Mouse (Mus musculus): Measurements from ENCODE around the gene Slc20a1. TPM values are rescaled to one million over a fixed set of nuclear protein-coding genes. Genes with fewer than 3 reads are reported as not detected.

The Slc20a1 gene
- polyA plus RNA-seq, 1 experiment, result 14.7 TPM

DNA sequence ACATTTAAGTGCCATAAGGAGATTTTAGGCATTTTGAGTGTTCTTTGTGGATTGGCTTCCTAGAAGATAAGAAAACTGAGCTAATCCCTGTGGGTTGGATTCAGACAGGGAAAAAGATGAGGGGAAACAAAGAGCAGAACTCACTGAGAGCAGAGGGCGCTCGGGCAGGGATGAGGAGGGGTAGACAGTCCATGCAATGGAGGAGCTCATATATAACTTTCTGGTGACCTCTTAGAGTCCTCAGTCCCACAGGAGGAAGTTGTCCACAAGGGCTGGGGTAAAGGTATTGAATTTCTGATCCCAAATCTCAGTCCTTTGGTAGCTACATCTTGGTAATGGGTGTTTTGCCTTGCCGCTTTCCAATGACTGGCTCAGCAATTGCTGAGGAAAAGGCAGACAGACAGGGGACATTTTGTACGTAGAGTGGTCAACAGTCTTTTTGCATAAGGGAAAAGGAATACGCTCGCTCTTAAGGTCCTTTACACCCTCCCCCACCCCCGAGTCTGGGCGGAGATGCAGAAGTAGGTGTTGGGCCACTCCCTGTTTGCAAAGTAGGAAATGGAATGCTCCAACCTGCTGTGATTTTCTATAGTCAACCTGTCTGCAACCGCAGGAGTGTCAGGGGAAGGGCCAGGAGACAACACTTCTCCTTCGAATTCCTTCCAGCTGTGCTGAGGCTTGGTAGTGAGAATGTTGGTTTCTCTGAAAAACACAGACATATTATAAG is 20.2 kb upstream of the Slc20a1 start:
- Histone ChIP-seq H3K27me3 (replicated peaks; ENCODE audit: control insufficient read depth, insufficient read depth, low read length) (no peaks in the 10 kb centered on the region), H3K36me3 (ENCODE audit: control insufficient read depth, insufficient read depth, low read length) (no peaks in the 10 kb centered on the region), H3K4me1 (ENCODE audit: control insufficient read depth, insufficient read depth, low read length) (no peaks in the 10 kb centered on the region), H3K27ac (ENCODE audit: insufficient read depth, low read depth, low read length) (no peak overlapping the region), H3K4me3 (ENCODE audit: insufficient read depth, low read depth, low read length) (no peak overlapping the region)
- no peak for TF ChIP-seq CTCF (conservative IDR thresholded peaks at IDR 0.05; ENCODE audit: insufficient read depth, insufficient read length, low read depth, low read length)
- TF ChIP-seq POLR2A (IDR thresholded peaks at IDR 0.05; ENCODE audit: low read depth, low read length), result no peak
- no peak for DNase-seq
- WGBS, result 70% methylated on average over 10 of the region's 10 CpGs

DNA sequence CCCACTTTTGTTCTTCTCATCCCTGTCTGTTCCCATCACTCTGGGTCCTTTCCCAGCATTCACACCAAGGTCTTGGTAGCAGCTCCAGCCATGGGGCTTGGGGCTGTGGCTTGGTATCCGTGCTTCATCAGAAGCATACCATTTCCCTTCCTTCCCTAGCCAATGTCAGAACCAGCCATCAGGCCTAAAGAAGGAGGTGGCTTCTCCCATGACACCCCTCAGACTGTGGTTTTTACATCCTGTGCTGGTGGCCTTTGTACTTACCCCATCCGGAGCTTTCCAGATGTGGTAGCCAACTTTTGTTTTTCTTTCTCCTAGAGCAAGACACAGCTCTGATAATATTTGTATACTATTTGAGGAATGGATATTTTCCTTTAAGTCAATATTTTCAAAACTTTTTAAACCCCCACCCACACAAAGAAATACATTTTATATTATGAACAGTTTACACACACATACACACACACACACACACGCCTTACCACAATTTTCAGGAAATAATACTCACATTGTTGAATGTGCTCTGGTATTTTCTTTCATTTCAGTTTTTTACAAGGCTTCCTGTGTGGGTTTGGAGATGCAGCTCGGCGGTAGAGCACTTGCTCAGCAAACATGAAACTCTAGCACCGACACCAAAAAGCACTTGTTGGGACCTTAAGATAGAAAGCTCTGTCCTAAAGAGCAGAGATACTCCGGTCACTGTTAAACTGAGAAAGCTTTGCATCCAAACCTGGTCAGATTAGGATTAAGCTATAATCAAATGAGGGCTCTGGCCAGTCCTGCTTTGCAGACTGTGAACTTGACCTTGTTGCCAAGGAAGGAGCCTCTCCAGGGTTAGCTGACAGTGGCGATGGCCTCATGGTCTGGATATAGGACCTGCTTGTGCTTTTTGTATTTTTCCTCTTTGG is 18.4 kb upstream of the Slc20a1 start:
- no peak for DNase-seq
- TF ChIP-seq POLR2A (IDR thresholded peaks at IDR 0.05; ENCODE audit: low read depth, low read length), result no peak
- TF ChIP-seq CTCF (conservative IDR thresholded peaks at IDR 0.05; ENCODE audit: insufficient read depth, insufficient read length, low read depth, low read length), result no peak
- 65% methylated on average over 8 of the region's 8 CpGs for WGBS
- no peaks in the 10 kb centered on the region for H3K4me1 ChIP-seq (ENCODE audit: control insufficient read depth, insufficient read depth, low read length)
- no peak overlapping the region for H3K4me3 ChIP-seq (ENCODE audit: insufficient read depth, low read depth, low read length)
- H3K36me3 ChIP-seq (ENCODE audit: control insufficient read depth, insufficient read depth, low read length), result no peaks in the 10 kb centered on the region
- H3K27me3 ChIP-seq (replicated peaks; ENCODE audit: control insufficient read depth, insufficient read depth, low read length), result no peaks in the 10 kb centered on the region
- no peak overlapping the region for H3K27ac ChIP-seq (ENCODE audit: insufficient read depth, low read depth, low read length)

DNA sequence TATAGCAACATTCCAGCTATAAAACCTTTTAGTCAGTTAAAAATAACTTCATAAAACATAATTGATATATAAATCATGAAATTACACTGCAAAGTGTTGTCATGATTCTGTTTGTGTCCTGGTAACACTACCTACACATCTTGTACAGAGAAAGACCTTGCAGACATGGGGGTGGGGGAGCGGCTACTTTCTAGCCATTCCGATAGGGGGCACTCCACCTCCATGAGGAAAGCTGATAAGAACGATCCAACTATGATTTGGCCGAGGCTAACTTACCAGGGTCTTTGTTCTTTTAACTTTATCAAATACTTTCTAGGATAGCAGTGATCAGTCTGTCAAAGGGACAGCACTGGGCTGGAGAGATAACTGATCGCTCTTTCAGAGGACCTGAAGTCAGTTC is 17.1 kb upstream of the Slc20a1 start:
- DNase-seq, result no peak
- Histone ChIP-seq H3K36me3 (ENCODE audit: control insufficient read depth, insufficient read depth, low read length) (no peaks in the 10 kb centered on the region), H3K27ac (ENCODE audit: insufficient read depth, low read depth, low read length) (no peak overlapping the region), H3K27me3 (replicated peaks; ENCODE audit: control insufficient read depth, insufficient read depth, low read length) (no peaks in the 10 kb centered on the region), H3K4me1 (ENCODE audit: control insufficient read depth, insufficient read depth, low read length) (no peaks in the 10 kb centered on the region), H3K4me3 (ENCODE audit: insufficient read depth, low read depth, low read length) (no peak overlapping the region)
- TF ChIP-seq POLR2A (IDR thresholded peaks at IDR 0.05; ENCODE audit: low read depth, low read length) (no peak), CTCF (conservative IDR thresholded peaks at IDR 0.05; ENCODE audit: insufficient read depth, insufficient read length, low read depth, low read length) (no peak; the same call in 1 of the 2 replicates)
- WGBS, result 91% methylated on average over 5 of the region's 5 CpGs

DNA sequence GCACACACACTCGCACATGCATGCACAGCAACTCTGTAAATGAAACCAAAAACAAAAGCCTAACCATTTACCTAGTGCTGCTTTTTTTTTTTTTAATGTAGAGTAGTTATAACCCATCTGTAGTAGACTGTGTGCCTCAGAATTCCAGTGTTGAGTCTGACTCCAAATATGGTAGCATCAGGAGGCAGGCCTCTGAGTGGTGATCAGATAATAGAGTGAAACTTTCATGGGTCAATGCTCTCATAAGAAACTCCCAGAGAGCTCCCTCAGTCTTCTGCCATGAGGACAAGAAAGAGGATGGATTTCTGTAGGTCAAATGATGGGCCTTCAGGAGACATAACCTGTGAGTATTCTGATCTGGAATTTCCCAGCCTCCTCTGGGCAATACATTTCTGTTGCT is 16.2 kb upstream of the Slc20a1 start:
- no peak for DNase-seq
- Histone ChIP-seq H3K27ac (ENCODE audit: insufficient read depth, low read depth, low read length) (no peak overlapping the region), H3K36me3 (ENCODE audit: control insufficient read depth, insufficient read depth, low read length) (no peaks in the 10 kb centered on the region), H3K4me1 (ENCODE audit: control insufficient read depth, insufficient read depth, low read length) (no peaks in the 10 kb centered on the region), H3K4me3 (ENCODE audit: insufficient read depth, low read depth, low read length) (no peak overlapping the region), H3K27me3 (replicated peaks; ENCODE audit: control insufficient read depth, insufficient read depth, low read length) (no peaks in the 10 kb centered on the region)
- WGBS, result 98% methylated on average over 1 of the region's 1 CpGs
- TF ChIP-seq CTCF (conservative IDR thresholded peaks at IDR 0.05; ENCODE audit: insufficient read depth, insufficient read length, low read depth, low read length), result no peak
- no peak for TF ChIP-seq POLR2A (IDR thresholded peaks at IDR 0.05; ENCODE audit: low read depth, low read length)

DNA sequence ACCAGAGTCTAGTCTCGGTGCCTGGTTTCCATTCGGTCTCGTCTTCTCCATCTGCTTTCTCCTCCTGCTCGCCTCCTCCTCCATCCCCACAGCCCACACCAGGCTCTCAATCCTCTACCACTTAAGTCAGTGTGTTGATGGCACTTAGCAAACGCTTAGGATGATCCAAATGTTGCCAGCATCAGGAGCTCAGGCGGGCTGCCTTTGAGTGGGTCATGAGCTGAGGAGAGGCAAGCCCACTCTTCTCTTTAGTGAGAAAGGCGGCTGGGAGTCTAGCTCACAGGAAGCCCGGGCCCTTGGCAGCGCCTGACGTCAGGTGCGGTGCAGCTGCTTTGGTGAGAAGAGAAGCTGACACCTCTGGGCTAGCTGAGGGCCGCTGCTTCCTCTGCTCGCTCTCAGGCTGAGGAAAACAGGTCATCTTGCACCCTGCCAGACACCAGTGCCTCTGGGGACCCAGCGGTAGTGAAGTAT is 15.0 kb upstream of the Slc20a1 start:
- Histone ChIP-seq H3K4me3 (ENCODE audit: insufficient read depth, low read depth, low read length) (no peak overlapping the region), H3K27ac (ENCODE audit: insufficient read depth, low read depth, low read length) (no peak overlapping the region), H3K4me1 (ENCODE audit: control insufficient read depth, insufficient read depth, low read length) (no peaks in the 10 kb centered on the region), H3K27me3 (replicated peaks; ENCODE audit: control insufficient read depth, insufficient read depth, low read length) (no peaks in the 10 kb centered on the region), H3K36me3 (ENCODE audit: control insufficient read depth, insufficient read depth, low read length) (no peaks in the 10 kb centered on the region)
- TF ChIP-seq CTCF (conservative IDR thresholded peaks at IDR 0.05; ENCODE audit: insufficient read depth, insufficient read length, low read depth, low read length), result no peak
- TF ChIP-seq POLR2A (IDR thresholded peaks at IDR 0.05; ENCODE audit: low read depth, low read length), result no peak
- DNase-seq, result no peak
- WGBS, result 62% methylated on average over 14 of the region's 14 CpGs

DNA sequence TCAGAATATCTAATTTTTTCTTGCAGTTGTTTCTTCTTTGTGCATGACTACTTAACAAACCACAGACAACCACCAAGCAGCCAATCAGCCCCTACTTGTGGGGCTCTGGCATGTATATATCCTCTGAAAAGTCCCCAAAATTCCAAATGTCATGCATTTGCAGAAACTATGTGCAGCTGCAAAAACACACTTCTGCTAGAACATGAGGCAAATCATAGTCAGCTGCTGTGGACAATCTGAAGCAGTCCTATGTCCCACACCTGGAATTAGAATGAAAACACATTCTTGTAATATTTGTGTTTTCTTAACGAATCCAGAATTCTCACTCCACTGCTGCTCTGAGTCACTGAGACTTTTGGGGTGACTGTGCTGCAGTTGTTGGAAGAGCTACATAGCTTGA is 13.7 kb upstream of the Slc20a1 start:
- 84% methylated on average over 1 of the region's 1 CpGs for WGBS
- TF ChIP-seq CTCF (conservative IDR thresholded peaks at IDR 0.05; ENCODE audit: insufficient read depth, insufficient read length, low read depth, low read length) (no peak), POLR2A (IDR thresholded peaks at IDR 0.05; ENCODE audit: low read depth, low read length) (no peak)
- H3K27ac ChIP-seq (ENCODE audit: insufficient read depth, low read depth, low read length), result no peak overlapping the region
- no peaks in the 10 kb centered on the region for H3K27me3 ChIP-seq (replicated peaks; ENCODE audit: control insufficient read depth, insufficient read depth, low read length)
- DNase-seq, result no peak
- H3K4me3 ChIP-seq (ENCODE audit: insufficient read depth, low read depth, low read length), result no peak overlapping the region
- H3K4me1 ChIP-seq (ENCODE audit: control insufficient read depth, insufficient read depth, low read length), result no peaks in the 10 kb centered on the region
- no peaks in the 10 kb centered on the region for H3K36me3 ChIP-seq (ENCODE audit: control insufficient read depth, insufficient read depth, low read length)

Measured in kidney, adult 2 months (tissue).